Mouse (Mus musculus): ENCODE measurements around the gene Grm4. TPM values are rescaled to one million over a fixed set of nuclear protein-coding genes. Genes with fewer than 3 reads are reported as not detected.

Gene Grm4
- total RNA-seq, 2 experiments from 2014 or later: not detected

DNA sequence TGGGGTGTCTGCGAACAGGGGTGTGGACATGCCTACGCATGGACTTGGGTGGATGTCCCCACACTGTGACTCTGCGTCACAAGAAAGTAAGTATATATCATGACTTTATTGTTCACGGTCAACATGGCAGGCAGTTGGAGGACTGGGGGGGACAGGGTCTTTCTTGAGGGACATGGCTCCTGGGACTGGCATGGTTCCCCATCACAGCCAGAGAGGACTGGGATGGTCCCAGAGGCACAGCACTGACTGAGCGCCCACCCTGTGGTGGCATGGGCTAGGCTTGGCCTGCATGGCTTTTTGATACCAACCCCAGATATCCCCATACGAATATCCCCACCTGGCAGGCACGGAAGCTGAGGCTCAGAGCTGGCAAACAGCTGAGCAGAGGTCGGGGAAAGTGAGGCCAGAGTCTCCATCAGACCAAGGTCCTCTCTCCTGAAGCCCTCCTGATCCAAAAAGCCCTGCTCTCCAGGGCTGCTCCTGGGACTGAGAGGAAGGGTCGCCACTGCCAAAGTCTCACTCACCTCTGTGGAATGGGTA is 64.1 kb downstream of the Grm4 start:
- no peak for ATAC-seq (replicated peaks; ENCODE audit: low FRiP score, poor library complexity, severe bottlenecking)

DNA sequence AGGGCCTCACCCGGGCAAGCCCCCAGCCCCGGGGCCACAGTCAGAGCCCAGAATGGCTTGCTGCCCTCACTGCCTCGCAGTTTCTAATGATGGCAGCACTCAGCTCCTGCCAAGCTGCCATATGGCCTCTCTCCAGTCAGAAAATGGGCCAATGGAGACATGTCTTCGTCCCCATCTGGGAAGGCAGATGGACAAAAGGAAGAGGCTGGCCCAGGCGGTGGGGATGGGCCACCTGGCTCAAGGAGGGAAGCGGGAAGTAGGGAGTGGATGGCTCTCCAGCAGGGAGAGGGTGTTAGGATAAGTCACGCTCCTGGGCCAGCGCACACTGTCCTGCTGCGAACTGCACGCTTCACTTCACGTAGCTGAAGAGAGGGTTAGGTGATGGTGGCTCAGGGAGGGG is 64.8 kb downstream of the Grm4 start:
- ATAC-seq (replicated peaks; ENCODE audit: low FRiP score, poor library complexity, severe bottlenecking): no peak

DNA sequence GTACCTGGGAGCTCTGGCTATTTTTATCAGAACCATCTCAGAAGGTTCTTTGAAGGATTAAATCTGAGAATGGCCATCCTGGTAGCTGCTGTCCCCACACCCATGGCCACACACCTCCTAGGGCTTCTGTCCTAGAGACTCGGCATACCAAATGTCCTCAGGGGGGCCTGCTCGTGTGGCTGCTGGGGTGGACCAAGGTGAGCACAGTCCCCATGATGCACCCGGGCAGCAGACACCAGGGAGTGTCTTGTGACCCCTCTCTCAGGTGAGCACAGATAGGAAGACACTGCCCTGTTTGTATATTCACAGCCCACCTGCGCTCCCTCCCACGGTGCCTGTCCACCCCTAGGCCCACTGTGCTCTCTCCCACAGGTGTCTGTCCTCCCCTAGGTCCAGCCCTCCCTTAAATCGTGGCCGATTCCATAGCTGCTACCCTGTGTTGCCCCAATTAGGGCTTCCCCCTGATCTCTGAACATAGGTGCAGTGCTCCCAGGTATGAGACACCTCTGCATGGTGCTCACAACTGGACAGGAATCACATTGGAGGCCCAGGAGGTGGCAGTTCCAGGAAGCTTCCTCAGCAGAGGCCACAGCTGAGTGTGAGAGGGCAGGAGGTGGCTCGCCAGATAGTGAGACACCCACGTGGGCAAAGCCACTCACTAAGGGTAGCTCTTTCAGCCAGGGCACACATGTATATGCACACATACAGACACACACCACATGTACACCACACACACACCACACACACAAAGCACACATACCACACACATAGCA is 66.0 kb downstream of the Grm4 start:
- no peak for ATAC-seq (replicated peaks; ENCODE audit: low FRiP score, poor library complexity, severe bottlenecking)

DNA sequence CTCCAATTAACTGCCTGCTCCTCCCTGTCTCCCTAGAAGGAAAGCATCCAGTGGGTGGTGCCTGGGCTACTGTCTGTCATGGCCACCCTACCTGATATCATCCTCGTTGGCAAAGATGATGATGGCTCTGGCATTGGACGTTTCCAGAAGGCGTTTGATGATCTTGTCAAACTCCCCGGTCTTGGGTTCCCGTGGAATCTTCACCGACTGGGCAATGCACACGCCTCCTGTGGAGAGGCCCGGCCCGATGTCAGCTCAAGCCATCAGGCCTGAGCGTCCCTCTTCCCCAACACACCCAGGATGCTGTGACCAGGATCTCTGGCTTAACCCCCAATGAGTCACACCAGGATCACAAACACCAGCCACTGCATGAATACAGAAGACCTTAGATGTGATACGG is 66.8 kb downstream of the Grm4 start:
- no peak for ATAC-seq (replicated peaks; ENCODE audit: low FRiP score, poor library complexity, severe bottlenecking)

DNA sequence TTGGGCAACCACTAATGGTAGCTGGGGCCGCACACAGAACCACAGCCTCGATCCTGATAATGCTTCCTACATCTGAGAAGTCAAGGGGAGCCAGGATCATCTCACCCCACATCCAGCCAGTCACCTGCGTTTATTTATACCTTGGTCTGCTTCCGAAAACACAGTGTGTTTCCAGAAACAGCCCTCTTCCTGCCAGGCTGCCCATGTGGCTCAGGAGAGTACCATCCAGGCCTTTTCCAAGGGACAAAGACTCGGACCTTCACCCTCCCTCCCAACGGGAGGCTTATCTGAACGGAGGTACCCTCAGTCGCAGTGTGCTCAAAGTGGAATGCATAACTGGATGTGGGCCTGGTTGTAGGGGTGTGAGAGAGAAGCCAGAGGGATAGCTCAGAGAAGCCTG is 68.2 kb downstream of the Grm4 start:
- no peak for ATAC-seq (replicated peaks; ENCODE audit: low FRiP score, poor library complexity, severe bottlenecking)

DNA sequence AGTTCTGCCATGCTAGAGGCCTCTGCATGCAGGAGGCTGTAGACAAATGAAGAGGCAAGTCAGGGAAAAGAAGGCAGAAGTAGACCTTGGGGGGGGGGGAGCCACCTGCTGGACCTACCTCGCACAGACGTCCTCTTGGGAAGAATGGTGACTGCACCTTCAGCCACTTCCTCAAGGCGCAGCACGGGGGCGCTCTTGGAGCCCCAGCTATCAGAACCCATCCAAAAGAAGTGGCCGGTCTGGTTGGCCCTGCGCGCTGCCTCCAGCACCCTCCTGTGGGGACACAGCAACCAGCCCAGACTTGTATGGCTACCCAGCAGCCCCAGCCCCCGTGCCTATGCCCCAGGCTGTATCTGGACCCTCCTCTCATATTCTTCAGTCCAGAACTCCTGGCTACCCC is 69.4 kb downstream of the Grm4 start:
- no peak for ATAC-seq (replicated peaks; ENCODE audit: low FRiP score, poor library complexity, severe bottlenecking)

DNA sequence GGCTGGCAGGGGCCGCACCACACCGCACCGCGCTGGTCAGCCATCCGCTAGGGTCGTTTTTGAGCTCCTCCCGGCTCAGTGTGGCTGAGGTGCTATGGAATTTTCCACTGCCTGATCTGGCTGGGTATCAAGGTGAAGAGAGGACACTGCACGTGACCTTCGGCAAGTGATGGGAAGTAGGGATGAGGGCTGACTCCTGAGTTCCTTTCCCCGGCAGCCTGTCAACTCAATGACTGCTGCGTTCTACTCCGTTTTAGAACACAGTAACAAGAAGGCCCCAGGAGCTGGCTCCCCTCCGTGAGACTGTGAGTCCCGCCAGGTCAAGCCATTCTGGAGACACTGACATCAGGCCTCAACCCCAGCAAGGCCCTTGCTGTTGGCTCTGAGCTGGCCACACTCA is 70.0 kb downstream of the Grm4 start:
- ATAC-seq (replicated peaks; ENCODE audit: low FRiP score, poor library complexity, severe bottlenecking): no peak

DNA sequence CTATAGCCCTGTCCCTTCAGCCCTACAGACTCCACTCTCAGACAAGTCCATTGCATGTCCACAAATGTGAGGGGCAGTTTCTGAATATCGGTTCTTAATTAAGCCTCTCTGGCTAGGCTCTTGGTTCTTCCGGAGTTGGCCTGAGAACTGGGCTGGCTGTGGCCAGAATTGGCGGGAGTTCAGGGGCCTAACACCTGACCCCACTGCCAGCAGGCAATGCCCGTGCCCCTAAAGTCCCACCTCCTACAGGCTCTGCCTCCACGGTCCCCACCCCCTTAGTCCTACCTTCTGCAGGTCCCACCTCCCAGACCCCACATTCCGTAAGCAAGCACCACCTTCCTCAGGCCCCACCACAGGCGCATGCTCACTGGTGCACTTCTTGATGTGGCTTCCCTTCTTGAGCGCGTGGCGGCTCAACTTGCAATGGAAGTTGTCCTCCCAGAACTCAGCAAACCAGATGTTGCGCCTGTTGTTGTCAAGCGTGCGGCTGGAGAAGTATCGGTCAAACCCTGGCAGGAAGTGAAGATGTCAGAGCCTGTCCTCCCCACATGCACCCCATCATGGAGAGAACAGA is 71.4 kb downstream of the Grm4 start:
- no peak for ATAC-seq (replicated peaks; ENCODE audit: low FRiP score, poor library complexity, severe bottlenecking)

DNA sequence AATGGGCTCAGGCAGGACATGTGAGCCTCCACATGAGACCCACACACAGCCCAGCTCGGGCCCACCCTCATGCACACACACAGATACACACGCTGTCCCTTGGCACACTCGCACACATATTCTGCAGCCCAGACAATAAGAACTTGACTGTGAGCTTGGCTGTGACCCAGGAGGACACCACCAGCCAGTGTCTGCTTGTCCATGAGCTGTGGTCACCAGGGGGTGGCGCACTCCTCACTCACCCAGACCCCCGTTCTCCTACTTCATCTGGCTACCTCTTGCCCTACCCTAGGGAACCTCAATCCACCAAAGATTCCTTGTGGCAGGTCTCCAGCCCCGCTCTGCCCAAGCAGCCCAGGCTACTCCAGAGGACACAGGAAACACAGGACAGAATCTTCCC is 72.5 kb downstream of the Grm4 start:
- no peak for ATAC-seq (replicated peaks; ENCODE audit: low FRiP score, poor library complexity, severe bottlenecking)

DNA sequence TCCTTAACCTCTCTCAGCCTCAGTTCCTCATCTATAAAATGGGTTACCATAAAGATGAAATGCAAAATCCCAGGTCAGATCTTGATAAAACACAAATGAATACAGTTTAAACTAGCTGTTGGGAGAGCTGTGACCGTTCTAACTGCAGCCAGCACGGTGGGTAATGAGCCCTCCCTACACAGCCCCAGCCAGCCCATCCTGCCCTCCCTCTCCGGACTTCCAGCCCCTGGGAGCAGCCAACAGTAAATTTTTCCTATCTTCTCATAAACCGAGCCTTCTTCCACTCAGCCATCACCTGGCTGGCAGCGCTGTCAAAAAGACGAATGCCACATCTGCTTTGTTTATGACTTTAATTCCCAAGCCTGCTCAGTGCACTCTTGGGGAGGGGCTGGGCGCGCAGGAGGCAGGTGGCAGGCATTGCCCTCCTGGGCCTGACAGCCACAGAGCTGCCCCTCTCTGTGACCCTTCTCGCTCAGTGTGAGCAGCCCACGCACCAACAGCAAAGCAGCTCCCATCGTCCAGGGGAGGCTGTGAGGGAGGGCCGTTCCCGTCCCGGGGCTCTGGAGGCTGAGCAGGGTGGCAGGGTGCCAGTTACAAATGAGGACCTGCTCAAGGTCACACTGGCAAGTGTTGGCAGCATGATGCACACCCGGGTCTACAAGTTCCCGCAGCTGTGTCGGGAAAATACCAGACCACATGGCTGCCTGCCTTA is 75.7 kb downstream of the Grm4 start:
- ATAC-seq (replicated peaks; ENCODE audit: low FRiP score, poor library complexity, severe bottlenecking): no peak

DNA sequence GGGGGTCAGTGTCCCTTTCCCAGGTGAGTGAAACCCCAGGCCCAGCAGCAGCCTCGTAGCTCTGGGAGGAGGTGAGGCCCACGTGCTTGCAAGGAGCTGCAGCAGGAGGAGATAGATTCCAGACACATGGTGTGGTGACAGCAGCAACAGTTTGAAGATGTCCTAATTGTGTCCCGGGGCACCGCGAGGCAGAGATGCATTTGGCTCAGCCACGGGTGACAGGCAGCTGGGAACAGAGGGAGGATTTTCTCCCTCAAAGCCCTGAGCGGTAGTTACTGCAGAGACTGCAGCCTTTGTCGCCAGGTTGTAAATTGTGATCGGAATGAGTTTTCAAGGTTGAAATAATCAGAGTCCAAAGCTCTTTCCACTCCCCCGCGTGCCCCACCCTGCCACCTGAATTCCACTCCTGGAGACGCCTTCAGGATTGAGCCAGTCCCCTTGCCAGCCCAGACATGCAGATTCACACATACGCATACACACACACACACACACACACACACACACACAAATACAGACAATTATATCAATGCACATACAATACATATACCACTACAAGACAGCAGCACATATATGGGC is 78.6 kb downstream of the Grm4 start:
- no peak for ATAC-seq (replicated peaks; ENCODE audit: low FRiP score, poor library complexity, severe bottlenecking)

DNA sequence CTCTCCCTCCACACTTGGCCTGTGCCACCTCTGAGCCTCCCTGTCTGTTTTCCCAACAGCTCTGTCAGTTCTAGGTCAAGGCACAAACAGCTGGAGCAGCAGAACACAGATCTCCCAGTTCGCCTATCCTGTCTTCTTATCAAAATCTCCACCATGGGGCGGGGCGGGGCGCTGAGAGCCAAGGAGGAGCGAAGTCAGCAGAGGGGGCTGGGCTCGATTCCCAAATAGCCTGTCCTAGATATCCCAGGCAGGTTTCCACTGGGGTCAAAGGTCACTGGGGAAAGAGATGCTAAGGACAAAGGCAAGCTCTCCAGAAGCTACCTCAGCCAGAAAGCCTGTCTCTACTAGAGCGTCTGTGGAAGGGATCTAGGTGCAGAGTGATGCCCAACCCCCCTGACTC is 79.4 kb downstream of the Grm4 start:
- no peak for ATAC-seq (replicated peaks; ENCODE audit: low FRiP score, poor library complexity, severe bottlenecking)

DNA sequence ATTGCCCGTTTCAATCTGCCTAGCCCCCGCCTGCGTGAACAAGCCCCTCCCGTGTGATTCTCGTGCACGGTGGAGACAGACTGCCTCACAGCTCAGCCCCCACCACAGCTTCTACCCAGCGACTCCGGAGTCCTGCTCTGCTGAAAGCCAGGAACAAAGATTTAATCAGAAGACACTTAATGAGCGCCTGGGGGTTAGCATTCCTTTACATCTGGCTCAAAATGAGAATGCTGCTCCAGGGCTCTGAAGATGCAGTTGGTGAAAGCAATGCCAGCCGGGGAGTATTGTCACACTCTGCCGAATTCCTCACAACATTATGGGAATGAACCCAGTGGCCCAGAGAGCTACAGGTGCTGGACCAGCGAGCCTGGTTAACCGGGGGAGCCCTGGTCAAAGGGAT is 85.4 kb downstream of the Grm4 start:
- no peak for ATAC-seq (replicated peaks; ENCODE audit: low FRiP score, poor library complexity, severe bottlenecking)

DNA sequence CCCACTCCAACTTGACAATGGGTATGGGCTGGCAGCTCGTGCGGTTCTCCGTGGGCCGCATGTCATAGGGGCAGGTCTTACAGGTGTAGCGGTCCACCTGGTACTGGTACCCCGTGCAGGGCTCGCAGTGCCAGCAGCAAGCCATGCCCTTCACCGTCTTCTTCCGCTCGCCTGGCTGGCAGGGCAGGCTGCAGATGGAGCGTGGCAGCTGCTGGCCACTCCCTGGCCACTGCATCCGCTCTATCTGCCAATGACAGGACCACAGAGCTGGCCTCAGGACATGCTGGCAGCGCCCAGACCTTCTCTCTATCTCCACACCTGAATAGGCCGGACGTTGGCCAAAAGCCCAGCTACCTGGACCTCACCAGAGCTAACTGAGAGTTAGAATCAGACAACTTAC is 86.0 kb downstream of the Grm4 start:
- ATAC-seq (replicated peaks; ENCODE audit: low FRiP score, poor library complexity, severe bottlenecking): no peak

DNA sequence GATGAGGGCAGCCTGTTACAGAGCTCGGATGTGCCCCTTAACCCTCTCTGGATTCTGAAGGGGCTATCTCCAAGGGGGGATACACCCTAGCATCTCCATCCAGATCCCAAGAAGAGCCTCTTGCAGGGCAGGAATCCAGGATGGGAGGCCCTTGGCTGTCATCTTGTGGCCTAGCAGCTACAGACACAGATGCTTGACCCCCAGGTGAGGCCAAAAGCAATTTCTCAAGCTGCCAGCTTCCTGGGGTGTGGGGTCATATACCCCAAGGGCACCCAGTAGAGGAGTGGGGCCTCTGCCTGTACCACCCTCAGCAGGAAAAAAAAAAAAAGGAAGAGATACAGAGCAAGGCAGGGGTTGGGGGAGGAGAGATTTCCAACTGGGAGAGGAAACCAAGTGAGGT is 87.1 kb downstream of the Grm4 start:
- no peak for ATAC-seq (replicated peaks; ENCODE audit: low FRiP score, poor library complexity, severe bottlenecking)

DNA sequence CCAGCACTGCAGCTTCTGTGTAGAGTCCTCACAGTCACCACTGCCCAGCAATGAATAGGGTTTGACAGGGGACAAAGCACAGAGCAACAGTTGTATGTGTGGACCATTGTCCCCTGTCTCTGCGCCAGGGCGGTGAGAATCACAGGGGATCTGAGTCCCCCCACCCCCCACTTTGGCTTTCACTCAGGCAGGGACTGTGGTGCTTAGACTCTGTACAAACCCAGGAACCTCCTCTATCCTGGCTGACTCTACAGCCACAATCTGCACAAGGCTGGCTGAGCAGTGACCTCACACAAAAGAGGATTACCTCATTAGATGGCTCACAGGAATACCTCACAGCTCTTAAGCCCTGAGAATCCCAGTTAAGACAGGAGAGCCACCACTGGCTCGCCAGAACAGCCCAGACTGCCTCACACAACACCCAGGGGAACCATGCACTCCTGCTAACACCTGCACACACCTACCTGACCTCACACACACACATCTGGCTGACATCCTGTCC is 88.0 kb downstream of the Grm4 start:
- ATAC-seq (replicated peaks; ENCODE audit: low FRiP score, poor library complexity, severe bottlenecking): no peak

DNA sequence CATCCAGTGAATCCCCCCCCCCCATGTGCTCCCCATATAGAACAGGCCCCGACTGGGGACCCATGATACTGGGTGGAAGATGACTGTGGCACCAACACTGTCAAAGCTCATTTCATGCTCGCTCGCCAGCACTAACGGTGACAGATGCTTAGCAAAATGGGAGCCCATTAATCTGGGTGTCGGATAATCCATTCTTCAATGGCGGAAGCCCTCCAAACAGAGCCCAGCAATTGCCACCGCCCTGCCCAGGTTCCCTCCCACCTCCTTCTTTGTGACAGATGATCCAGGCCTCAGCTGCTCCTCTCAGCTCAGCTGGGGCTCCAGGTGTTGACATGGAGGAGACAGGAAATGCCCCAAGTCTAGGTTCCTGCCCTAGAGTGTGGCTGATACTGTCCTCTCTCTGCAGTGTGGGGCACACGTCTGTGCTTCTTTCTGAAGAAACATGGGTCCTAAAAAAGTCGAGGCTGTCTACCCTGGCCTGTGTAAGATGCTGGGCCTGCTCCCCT is 89.0 kb downstream of the Grm4 start:
- no peak for ATAC-seq (replicated peaks; ENCODE audit: low FRiP score, poor library complexity, severe bottlenecking)

DNA sequence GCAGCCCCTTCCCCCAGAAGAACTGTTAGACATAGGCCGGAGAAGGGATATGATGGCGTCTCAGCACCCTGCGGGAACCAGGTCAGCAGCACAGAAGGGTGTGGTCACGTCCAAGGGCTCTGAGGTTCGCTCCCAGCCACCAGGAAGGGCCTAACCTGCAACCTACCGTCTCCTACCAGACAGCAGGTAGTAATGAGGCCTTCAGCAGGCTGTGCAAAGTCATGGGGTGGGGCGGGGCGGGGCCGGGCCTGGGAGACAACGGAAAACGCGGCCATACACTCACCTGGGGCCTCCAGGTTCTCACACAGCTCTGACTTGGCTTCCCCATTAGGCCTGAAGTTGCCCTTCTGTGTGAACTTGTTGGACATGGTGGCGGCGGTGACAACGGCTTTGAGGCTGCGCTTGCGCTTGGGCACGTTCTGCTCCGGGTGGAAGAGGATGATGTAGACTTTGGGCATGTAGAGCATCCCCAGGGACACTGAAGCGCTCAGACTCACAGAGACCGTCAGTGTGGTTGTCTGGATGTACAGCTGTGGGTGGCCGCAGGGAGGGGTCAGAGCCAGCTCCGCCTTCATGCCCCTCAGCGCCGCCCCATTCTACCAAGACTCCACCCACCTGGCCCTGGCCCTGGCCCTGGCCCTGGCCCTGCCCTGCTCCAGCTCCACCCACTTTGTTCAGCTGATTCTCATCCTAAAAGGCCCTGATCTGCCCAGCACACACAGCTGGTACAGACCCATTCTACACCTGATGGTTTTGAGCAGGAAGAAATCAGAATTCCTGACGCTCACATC is 90.0 kb downstream of the Grm4 start:
- ATAC-seq (replicated peaks; ENCODE audit: low FRiP score, poor library complexity, severe bottlenecking): no peak

DNA sequence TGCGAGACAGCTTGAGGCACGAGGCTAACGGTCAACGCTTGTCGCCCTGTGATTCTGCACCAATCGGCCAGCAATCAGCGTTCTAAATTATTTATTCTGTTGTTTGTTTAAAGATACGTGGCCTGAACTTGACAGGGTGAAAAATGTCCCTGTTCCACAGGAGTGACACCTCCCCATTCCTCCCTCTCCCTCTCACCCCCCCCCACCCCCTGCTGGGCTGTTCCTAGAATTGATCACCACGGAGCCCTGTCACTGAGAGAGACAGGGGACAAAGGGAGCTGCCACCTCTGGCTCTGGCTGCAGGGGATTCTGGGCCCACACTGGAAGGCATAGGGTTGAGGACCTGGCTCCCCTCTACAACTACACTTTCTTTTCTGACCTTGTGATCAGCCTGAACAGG is 91.4 kb downstream of the Grm4 start:
- ATAC-seq (replicated peaks; ENCODE audit: low FRiP score, poor library complexity, severe bottlenecking): no peak

DNA sequence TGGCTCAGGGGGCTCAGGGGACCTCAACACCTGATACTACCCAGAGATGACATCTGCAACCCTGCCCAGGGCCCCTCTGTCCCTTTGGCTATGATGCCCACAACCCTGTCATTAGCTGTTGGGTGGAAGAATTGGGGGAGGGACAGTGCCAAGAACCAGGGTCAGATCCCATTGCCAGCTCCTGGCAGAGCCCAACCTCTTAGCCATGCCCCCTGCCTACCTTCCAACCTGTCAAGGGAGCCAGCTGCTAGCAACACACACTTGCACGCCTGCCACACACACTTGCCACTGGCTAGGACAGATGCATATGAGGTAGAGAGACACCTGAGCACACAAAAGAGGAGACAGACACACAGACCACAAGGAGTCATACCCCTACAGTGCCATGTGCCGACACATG is 96.2 kb downstream of the Grm4 start:
- ATAC-seq (replicated peaks; ENCODE audit: low FRiP score, poor library complexity, severe bottlenecking): no peak
